ENCODE assay signal across 9 mouse cellular contexts in genomic region chr8:73312714-73313607, GRCm38 (mm10). TPM values are rescaled to one million over a fixed set of nuclear protein-coding genes. Genes with fewer than 3 reads are reported as not detected.
DNase-seq lines count a peak whose midpoint lies in the region.
"Had no signal": no experiment of that assay in that cellular context is flagged by ENCODE, and none has a peak within 500 bp of the region (broad histone marks: within the 10 kb centered on the region; RNA-seq: fewer than 3 reads in every experiment).

No protein-coding gene starts in this region.

- no peak overlapping the region for H3K4me3 ChIP-seq in brown adipose tissue, adult 24 weeks (ENCODE audit: insufficient read depth, low read depth, low read length)
- H3K4me3 ChIP-seq: neural tube, embryonic 13.5 days had no signal

- intact Hi-C loops in gastrocnemius, postnatal 14 days (cut with DNase I; ENCODE audit: low total_unique reads): no loop called here
- intact Hi-C loops in heart, postnatal 36 days (cut with DNase I): no loop called here

- H3K4me1 ChIP-seq in brown adipose tissue, adult 24 weeks (ENCODE audit: control insufficient read depth, insufficient read depth, insufficient read length, low read length): peaks cover 32% of the 10 kb centered on the region

- DNase-seq in gastrocnemius, adult 18-20 months (ENCODE audit: low spot score): peak; percentile 23
- no peak for DNase-seq in gastrocnemius, postnatal 14 days
- DNase-seq in heart, postnatal 36 days: peak; percentile 22 to 62
- DNase-seq in kidney, postnatal 36 days: peak; percentile 77 to 85
- DNase-seq in frontal cortex, postnatal 14 days (ENCODE audit: low spot score in 2 of 2): no peak
- no peak for DNase-seq in Muller cell, postnatal 12 days (ENCODE audit: inconsistent ontology term)
- no peak for DNase-seq in cerebellum, postnatal 36 days

- 0 out of 2 replicates have a peak overlapping the region, but pooled peaks have one; percentile 42 for H3K27ac ChIP-seq in brown adipose tissue, adult 24 weeks (replicated peaks; ENCODE audit: low read depth, low read length)
- H3K27ac ChIP-seq: neural tube, embryonic 13.5 days had no signal

RNA-seq across cellular contexts. Expression of gene Large1, which starts 40.4 kb away (rescaled TPM):
- total RNA-seq in gastrocnemius, adult 18-20 months (2021): 10 to 100 TPM; 25.2 to 33.0 TPM
- 10 to 100 TPM; 17.7 to 19.0 TPM for total RNA-seq in gastrocnemius, postnatal 14 days (2021)
- 7.5 and 9.1 TPM in 2 replicates for polyA plus RNA-seq in brown adipose tissue, adult 24 weeks (2012; ENCODE audit: insufficient read depth, insufficient read length, missing spikeins)
- 10 to 100 TPM; 36.9 to 37.8 TPM for total RNA-seq in heart, postnatal 36 days (2021)

Comparison
In these comparisons a context has a peak if more than half of its experiments do, and no peak if none do; other contexts are left out.
1. DNase-seq: peak in gastrocnemius, adult 18-20 months (single experiment), heart, postnatal 36 days (2 of 2) and kidney, postnatal 36 days (2 of 2); none in gastrocnemius, postnatal 14 days (single experiment), frontal cortex, postnatal 14 days (0 of 2), Muller cell, postnatal 12 days (single experiment) and cerebellum, postnatal 36 days (0 of 2).